Mouse (Mus musculus): ENCODE measurements at regions not wholly inside any gene's neighbourhood (a gene's known extent, or its start where the extent isn't known, plus 50 kb on each side); places are given as distances from the start of the nearest gene placed in this dataset.

GRCm38 (mm10) chr4:55805255-55806051, 273.2 kb upstream of the Klf4 start:
- DNase-seq: no peak

DNA sequence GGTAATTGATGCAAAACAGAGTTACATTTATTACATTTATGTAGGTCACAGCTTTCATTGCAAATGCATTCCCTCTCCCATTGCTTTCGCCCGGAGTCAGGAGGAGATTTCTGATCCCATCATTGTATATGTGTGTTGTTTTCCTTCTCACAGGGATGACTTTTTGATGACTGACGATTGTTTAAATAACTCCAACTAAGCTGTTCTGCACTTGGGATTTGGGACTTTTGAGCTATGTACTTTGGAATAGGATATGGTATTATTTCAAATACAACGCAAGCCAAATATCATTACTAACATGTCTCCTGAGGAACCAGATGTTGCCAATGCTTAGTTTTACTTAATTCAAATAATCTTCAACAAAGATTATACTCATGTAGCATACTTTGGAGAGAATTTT, 269.8 kb upstream of the Klf4 start:
- DNase-seq: no peak

DNA sequence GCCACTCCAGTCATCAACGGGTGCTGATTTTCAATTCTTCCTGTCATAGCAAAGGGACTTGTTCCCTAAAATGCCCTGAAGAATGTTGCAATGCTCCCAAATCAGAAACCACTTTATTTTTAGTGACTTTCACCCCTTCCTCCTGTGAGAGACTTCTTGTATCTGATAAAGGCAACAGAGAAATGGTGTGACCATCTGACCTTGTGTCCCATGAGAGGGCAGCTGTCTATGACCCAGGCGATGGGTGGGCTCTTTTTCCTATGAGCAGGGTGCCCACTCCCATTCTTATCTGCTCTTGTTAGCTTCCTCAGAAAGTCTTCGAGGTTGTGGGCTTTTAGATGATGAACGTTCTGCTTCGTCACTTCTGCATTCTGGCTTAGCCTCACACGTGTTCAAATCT, 265.8 kb upstream of the Klf4 start:
- no peak for DNase-seq

GRCm38 (mm10) chr4:55781329-55781847, 249.1 kb upstream of the Klf4 start:
- DNase-seq: no peak

GRCm38 (mm10) chr4:55779581-55779980, 247.3 kb upstream of the Klf4 start:
- no peak for DNase-seq

- no peak for DNase-seq
Measured at GRCm38 (mm10) chr4:55775858-55776257, 243.6 kb upstream of the Klf4 start.

GRCm38 (mm10) chr4:55774571-55774970, 242.3 kb upstream of the Klf4 start:
- DNase-seq: no peak

DNA sequence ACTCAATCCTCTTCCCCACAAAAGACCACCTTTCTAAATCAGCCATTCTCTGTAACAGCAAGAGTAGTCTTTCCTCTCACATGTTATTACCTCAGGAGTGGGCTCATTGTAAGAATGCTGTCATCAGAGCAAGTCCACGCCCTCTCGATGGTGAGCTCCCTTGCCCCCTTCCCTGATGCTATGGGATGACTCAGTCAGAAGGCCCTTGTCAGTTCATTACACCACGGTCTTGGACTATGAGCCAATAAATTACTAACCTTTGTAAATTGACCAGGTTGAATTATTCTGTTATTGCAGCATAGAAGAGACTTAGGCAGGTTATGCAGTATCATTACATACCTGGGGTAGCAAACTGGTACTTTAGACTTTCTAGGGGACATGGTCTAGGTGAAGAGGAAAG, 237.4 kb upstream of the Klf4 start:
- no peak for DNase-seq

DNA sequence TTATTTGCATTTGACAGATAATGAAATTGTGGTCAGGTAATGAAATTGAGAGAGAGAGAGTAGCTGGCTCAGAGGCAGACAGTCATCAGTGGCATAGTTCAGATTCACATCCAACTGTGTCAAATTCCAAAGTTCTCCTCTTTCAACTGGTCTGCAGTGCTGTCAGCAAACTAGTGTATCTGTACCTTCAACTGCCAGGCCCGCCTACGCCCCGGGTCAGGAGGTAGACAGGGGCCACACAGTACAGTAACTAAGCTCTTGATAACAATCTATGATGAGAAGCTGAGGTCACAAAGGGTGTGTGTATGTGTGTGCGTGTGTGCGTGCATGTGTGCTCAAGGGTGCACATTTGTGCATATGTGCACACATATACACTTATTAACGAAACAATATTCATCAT, 236.1 kb upstream of the Klf4 start:
- no peak for DNase-seq

- DNase-seq: no peak
Measured at GRCm38 (mm10) chr4:55767133-55767532, 234.9 kb upstream of the Klf4 start.

DNA sequence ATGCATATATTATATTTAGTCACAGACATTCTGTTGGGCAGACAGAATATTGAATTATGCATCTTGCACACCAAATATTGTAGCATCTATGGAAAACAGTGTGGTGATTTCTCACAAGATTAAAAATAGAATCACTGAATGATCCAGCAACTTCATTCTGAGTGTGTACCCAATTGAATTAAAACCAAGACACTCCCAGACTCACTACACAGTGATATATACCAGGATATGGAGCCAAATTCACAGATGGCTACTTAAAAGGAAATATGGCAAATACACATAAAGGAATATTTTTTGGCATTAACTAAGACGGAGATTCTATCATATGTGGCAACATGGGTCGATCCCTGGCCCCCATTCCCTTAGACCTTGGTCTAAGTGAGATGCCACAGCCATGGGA, 233.5 kb upstream of the Klf4 start:
- no peak for DNase-seq

DNA sequence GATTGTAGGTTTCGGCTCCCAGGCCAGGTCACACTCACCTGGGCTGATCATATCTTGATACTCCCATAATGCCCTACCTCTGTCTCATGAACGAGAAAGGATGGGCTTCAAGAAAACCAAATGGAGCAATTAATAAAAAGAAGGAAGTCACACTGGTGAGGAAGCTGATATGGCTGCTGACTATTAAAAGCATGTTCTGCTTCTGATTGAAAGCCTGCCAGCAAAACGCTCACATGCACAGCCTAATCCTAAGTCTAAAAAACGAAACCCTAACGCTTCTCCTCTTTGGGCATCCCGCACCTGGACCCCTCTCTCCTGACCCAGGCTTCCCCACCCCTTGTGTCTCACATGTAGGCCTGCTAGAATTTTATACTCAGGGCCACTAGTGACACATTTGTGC, 230.8 kb upstream of the Klf4 start:
- no peak for DNase-seq

GRCm38 (mm10) chr4:55762389-55762788, 230.1 kb upstream of the Klf4 start:
- DNase-seq: no peak

DNA sequence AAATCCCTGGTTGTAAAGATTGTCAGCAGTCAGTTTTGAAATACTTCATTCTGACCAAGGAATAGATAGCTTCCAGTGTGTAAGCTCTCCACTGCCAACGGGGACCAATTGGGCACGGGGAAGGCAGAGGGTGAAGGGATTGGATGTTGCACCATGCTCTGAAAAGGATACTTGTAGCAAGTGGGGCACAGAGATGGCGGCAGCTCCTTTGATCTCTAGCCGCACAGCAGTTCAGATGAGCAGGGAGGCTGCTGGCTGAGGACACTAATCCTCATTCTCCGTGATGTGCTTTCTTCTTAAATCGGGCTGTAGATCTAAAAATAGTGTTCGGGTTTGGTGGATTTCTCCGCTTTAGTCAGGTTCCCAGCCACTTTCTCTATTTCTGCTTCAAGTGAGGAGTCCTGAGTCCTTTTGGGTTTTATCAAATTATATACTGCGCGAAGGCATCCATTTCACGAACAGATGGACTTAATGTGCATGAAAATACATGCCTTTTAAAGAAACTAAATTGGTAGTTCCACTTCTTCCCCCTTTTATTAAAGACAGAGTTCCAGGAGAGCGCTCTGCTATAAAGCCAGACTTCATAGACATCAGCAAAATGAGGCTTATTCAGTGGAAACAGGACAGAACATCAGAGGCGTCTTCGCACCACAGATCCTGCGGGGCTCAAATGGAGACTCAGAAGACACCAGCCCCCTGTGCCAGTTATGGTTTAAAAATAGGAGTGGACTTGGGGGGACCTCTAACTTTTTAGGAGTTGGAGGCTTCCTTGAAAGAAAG, 225.1 kb upstream of the Klf4 start:
- no peak for DNase-seq

DNA sequence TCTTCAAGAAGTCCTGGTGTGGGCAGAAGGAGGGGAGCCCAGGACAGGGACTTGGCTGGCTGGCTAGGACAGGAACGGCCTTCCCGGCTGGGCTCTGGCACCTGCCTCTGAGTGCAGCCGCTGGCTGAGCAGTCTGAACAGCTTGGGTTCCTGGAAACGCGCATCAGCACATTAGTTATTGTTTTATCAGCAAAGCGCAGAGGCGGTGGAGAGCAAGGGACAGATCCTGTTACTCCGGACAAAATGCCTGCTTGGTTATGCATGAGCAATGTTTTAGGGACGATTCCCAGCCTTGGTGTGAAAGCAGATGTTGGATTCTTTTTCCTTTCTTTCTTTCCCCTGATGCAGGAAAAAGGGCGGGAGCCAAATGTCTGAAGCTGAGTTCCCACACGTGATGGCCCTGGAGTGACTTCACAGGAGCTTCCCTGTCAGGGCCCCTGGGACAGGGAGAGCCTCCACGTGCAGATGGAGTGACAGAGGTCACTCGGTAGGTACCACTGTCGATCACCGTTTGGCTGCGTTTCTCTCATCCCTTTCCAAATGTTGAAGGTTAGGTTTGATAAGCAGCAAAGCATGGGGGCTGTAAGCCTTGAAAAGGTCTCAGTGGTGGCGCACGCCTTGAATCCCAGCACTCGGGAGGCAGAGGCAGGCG, 217.8 kb upstream of the Klf4 start:
- peak; percentile 41 for DNase-seq

- DNase-seq: no peak
Measured at GRCm38 (mm10) chr4:55741355-55741754, 209.1 kb upstream of the Klf4 start.

GRCm38 (mm10) chr4:55740062-55740461, 207.8 kb upstream of the Klf4 start:
- no peak for DNase-seq

DNA sequence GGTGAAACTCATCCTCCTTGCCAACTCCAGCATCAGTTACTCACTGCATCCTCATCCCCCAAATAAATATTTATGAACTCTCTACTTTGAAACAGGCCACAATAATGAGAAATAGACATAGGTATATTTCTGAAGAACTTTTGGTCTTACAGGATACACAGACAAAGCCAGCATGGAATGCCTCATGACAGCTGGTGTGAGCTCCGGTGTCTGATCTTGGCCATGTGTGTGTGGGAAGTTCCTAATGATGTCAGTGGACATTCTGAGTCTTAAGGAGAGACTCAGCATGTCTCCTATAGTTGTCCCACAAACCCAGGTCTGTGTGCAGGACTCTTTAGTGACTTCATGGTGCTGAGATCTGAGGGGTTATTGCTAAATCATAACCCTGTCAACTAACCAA, 206.4 kb upstream of the Klf4 start:
- DNase-seq: no peak

- no peak for DNase-seq
Measured at GRCm38 (mm10) chr4:55735453-55735852, 203.2 kb upstream of the Klf4 start.

DNA sequence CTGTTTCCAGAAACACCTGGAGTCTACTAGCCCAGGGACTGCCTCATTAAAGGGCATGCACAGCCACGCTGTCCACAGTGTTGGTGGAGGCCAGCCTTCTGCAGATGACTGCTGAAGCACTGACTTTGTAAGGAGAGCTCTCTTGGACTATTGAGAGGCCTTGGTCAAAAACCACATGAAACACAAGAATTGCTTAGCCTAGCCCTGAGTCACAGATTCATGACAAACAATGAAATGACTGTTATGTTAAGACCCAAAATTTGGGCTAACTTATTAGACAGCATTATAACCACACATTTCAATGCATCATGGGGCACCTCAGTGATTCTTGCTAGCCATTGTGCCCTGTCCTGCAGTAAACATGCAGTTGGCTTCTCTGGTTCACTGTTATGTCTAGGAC, 202.1 kb upstream of the Klf4 start:
- DNase-seq: no peak

DNA sequence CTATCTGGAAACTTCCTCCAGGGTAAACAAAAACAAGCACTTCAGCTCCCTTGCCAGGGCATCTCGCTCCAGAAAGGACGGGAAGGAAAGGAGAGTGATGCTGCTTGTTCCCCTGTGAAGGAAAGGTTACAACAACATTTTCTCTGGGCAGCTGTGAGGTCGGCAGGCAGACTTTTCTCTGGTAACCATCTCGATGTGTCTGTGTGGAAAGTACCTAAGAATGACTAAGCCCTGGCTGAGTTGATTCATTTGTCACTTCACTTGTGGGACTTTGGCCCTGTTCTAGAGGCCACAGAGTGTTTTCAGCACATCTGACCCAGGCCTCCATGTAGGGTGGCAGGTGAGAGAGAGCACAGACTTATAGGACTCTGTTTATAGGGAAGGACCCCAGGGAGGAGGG, 201.0 kb upstream of the Klf4 start:
- DNase-seq: no peak

DNA sequence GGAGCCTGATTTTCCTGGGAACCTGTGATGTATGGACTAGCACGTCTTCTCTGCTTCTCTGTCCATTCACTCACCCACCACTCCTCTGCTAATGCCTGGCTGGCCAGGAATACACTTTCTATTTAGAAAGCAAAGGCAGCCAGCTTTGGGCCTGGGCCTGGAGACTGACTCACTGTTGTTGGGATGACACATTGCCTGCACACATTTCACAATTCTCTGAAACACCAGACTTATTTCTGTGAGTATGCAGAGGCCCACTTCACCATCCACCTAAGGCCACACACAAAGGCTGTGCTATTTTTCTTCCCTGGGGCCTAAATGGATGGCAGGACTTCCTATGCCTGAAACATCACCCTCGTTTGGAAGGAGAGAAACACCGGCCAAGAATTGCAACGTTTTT, 199.7 kb upstream of the Klf4 start:
- DNase-seq: no peak

DNA sequence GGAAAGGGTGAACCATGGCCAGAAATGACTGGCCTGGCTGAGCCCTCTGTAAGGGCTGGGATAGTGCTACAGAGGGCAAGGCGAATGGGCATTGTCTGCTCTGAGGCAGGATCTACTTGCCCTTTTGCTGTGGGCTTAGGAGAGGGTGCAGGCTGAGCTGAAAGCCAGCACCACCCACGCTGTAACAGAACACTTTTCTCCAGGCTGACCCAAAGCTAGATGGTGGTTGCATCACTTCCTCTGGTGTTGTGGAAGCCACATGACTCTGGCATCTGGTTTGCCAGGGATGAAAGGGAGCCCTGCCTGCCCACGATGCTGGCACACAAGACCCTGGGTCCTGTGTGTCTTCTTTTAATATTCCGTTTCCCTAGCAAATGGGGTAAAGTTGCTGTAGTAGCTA, 198.0 kb upstream of the Klf4 start:
- no peak for DNase-seq

GRCm38 (mm10) chr4:55727178-55727577, 194.9 kb upstream of the Klf4 start:
- DNase-seq: no peak

Data from kidney, adult 11 months (tissue).